Mouse (Mus musculus) hematopoietic multipotent progenitor cell, adult 10-12 weeks (in vitro differentiated cells): ENCODE measurements around the gene Lin28a. TPM values are rescaled to one million over a fixed set of nuclear protein-coding genes. Genes with fewer than 3 reads are reported as not detected.

Source experiments
- polyA plus RNA-seq: library from polyadenylated mRNA; stranded (reverse); fragments of >175 nt; gene quantifications from 2 replicates; pipeline ENCODE4 v1.2.3, GENCODE M21; 2012; ENCODE audit warnings: low replicate concordance

The Lin28a gene
- polyA plus RNA-seq, result 0.58 TPM in 1 of 2 replicates, not detected in the other

GRCm38 (mm10) chr4:134018779-134019145 is at the start of gene Lin28a:
Gene Lin28a (minus strand): TSS chr4:134018841.

DNA sequence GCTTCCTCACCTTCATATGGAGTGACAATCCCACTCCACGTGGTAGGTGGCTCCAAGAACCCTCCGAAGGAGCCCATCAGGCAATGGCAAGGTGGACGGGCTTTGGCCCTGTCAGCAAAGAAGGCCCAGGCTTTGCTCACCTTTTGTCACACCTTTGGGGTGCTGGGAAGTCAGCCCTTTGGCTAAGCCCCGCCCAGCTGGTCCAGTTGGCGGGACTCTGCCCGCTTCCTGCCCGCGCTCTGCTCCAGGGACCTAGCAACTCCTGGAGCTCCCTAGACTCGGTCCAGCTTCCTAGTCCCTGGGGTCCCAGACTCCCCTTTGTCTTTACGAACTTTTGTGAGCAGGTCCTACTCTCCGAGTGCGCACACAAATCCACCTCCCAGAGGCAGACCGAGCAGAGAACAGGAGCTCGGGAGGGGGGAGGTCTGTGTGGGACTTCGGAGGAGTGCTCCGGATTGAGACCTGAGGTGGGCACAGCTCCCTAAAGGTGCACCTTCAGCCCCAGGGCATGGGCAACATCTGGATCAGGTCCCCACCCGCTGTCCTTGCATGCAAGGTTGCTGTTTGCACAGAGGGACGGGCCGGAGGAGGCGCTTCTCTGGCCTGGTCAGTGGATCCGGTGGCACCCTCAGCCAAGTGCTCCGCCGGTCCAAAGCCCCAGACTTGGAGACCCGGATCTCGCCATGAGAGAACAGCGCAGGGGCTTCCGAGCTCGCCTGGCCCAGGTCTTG is 41.7 kb upstream of the Lin28a start, which contains the start of gene Crybg2:
Gene Crybg2, plus strand, starts transcription at position 681 of the 731 bp plus-strand sequence.

GRCm38 (mm10) chr4:134053538-134053937 is 34.9 kb upstream of the Lin28a start, which contains the start of gene Zfp683:
Gene Zfp683 (plus strand): TSS chr4:134053838.

DNA sequence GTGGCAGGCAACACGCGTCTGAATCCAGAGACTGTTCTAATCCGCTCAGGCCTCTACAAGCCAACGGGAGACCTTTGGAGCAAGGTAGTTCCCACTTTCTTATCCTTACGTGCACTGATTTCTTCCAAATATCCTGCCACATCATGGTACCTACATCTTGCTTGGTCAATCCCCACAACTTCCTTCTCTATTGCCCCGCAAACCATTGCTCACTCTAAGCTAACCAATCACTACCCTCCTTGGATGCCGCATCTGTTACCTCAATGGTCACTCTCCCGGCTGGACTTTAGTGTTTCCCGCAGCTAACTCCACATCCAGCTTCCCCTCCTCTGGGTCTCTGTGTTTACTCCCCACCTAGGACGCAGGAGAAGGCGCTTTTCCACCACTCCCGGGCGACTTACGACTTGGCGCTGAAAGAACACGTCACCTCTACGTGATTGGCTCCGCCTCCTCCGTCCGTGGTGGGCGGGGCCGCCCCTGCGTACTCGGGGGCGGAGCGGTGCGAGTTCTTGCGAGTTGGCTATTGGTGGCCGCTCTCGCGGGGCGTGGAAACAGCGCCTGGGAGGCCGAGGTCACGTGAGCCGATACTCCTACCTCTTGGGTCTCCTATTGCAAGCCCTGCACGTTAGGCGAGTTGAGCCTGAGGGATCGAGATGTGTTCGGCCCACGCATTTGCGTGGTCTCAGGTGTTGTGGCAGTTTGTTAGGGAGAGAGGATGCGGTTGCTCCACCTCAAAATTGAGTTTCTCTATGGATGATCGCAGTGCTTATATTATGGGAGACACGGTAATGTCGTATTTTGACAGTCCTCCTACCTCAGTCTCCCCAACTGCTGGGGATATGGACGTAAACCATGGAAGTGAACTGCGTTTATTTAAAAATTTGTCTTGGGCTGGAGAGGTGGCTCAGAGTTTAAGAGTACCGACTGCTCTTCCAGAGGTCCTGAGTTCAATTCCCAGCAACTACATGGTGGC is 17.9 kb downstream of the Lin28a start, which contains the start of gene Dhdds:
Gene Dhdds, minus strand, starts transcription at position 453 of the 973 bp plus-strand sequence.

GRCm38 (mm10) chr4:133968150-133968921 is 50.3 kb downstream of the Lin28a start, which contains the start of gene Hmgn2:
Gene Hmgn2 (minus strand): TSS chr4:133968650.

Other genes starting within 250 kb of the Lin28a start
- gene Rps6ka1, start 131.0 kb downstream of the Lin28a start, polyA plus RNA-seq, result 101 and 116 TPM in 2 replicates
- 310 and 356 TPM in 2 replicates for gene Hmgn2, start 50.2 kb downstream of the Lin28a start, polyA plus RNA-seq
- gene Dhdds, start 17.9 kb downstream of the Lin28a start, polyA plus RNA-seq, result 14.8 and 24.9 TPM in 2 replicates
- gene Zfp683, start 35.0 kb upstream of the Lin28a start, polyA plus RNA-seq, result 2.9 TPM in 2 replicates
- 1.6 and 2.0 TPM in 2 replicates for gene Crybg2, start 42.0 kb upstream of the Lin28a start, polyA plus RNA-seq
- gene Cd52, start 76.2 kb upstream of the Lin28a start, polyA plus RNA-seq, result 340 and 2,143 TPM in 2 replicates
- 37.0 and 75.8 TPM in 2 replicates for gene Ubxn11, start 83.7 kb upstream of the Lin28a start, polyA plus RNA-seq
- gene Sh3bgrl3, start 109.9 kb upstream of the Lin28a start, polyA plus RNA-seq, result 217 and 747 TPM in 2 replicates
- gene Cep85, start 168.3 kb upstream of the Lin28a start, polyA plus RNA-seq, result 5.6 and 26.8 TPM in 2 replicates
- gene Gm7534, start 184.2 kb upstream of the Lin28a start, polyA plus RNA-seq, result not detected in 2 replicates
- not detected in 2 replicates for gene Catsper4, start 208.5 kb upstream of the Lin28a start, polyA plus RNA-seq
- 0.07 and 0.12 TPM in 2 replicates for gene Cnksr1, start 219.6 kb upstream of the Lin28a start, polyA plus RNA-seq
- 0.15 TPM in 1 of 2 replicates, not detected in the other for gene E130218I03Rik, start 224.8 kb upstream of the Lin28a start, polyA plus RNA-seq
- 21.3 and 31.9 TPM in 2 replicates for gene Zfp593, start 226.8 kb upstream of the Lin28a start, polyA plus RNA-seq
- gene Gm30191, start 228.1 kb upstream of the Lin28a start, polyA plus RNA-seq, result not detected in 2 replicates
- gene Grrp1, start 235.3 kb upstream of the Lin28a start, polyA plus RNA-seq, result 0.26 and 1.3 TPM in 2 replicates